Mouse (Mus musculus) hindbrain, embryonic 15.5 days (tissue): Measurements from ENCODE around the gene Fam120b. TPM values are rescaled to one million over a fixed set of nuclear protein-coding genes. Genes with fewer than 3 reads are reported as not detected.

Experiments
- polyA plus RNA-seq: library from polyadenylated mRNA; unstranded; fragments of >200 nt; fragmentation: Nextera tagmentation; extraction: Ambion mirVana; gene quantifications from 2 replicates; pipeline ENCODE4 v1.2.1, GENCODE M21; 2015

Fam120b gene
- polyA plus RNA-seq, 1 experiment from 2014 or later: 45.7 TPM

Other genes starting within 250 kb of the Fam120b start
- gene Dll1, start 19.3 kb upstream of the Fam120b start, polyA plus RNA-seq: 18.2 and 21.4 TPM in 2 replicates
- 229 and 241 TPM in 2 replicates for gene Psmb1, start 103.5 kb downstream of the Fam120b start, polyA plus RNA-seq
- 53.5 and 59.6 TPM in 2 replicates for gene Tbp, start 103.7 kb downstream of the Fam120b start, polyA plus RNA-seq
- gene Pdcd2, start 131.1 kb downstream of the Fam120b start, polyA plus RNA-seq: 58.2 TPM in 2 replicates
- gene Prdm9, start 168.2 kb downstream of the Fam120b start, polyA plus RNA-seq: 1.4 and 2.3 TPM in 2 replicates